Mouse (Mus musculus): ENCODE data around the gene Tert. TPM values are rescaled to one million over a fixed set of nuclear protein-coding genes. Genes with fewer than 3 reads are reported as not detected.

The Tert gene
- total RNA-seq, 2 experiments from 2014 or later: 0.14 TPM; not detected in 1

DNA sequence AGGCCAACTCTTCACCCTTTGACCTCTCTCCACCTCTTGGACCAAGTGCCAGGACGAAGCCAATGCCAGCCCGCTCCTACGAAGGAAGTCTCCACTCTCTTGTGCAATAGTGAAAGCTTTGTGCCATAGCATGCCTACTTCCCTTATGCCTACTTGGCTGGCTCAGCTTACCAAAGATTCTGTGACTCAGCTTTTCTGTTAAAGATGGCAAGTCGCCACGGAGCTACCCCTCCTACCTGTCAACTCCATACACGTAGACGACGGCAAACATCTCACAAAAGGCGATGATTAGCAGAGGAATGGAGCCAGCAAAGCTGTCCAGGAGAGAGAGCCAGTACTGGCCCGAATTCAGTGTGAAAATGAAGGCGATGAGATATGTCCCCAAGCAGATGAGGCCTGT, 57.0 kb downstream of the Tert start:
- peak; percentile 19 for DNase-seq
- intact Hi-C loops (cut with DNase I): no loop called here
- TF ChIP-seq CTCF (IDR thresholded peaks at IDR 0.05): no peak

DNA sequence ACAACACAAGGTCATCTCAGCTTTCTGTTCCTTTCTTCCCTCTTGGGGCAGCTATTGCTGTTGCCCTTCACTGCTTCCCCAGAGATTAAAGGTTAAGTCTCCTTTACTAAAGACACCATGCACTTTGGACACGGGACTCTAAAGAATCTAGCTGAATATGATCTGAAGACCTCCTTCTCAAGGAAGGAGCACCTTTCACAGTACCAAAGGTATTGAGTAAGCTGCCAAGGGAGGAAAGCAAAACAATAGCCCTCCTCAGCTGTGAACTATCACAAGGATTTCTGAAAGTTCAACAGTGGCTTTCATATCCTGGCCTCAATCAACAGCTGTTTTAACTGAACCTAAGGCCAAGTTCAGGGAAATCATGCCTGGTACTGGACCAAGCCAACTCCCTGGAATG, 57.7 kb downstream of the Tert start:
- intact Hi-C loops (cut with DNase I): no loop called here
- DNase-seq: no peak
- Histone ChIP-seq H3K4me3 (no peak overlapping the region), H3K27ac (no peak overlapping the region; the same call in 1 of the 2 replicates)
- no peak for TF ChIP-seq CTCF (IDR thresholded peaks at IDR 0.05)

More for the DNA sequence above, 57.0 kb downstream of the Tert start:
- Histone ChIP-seq H3K27ac (no peak overlapping the region), H3K4me3 (no peak overlapping the region)

DNA sequence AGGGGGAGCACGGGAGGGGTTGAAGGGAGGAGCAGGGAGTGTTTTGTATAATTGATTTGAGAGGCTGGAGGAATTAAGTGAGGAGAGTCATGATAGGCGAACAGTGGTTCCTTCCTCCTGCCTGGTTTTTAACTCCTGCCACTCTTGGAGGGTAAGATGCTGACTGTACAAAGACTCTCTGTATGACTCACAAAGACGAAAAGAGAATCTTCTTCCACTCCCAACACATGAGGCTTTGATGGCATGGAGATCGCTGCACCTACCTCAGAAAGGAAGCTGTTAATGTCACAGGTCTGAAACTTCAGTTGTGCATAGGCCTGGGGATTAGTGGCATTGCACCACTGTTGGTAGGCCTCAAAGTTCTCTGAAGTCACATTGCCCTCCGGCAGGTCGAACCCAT, 58.8 kb downstream of the Tert start:
- Histone ChIP-seq H3K27ac (no peak overlapping the region), H3K4me3 (no peak overlapping the region)
- intact Hi-C loops (cut with DNase I): no loop called here
- no peak for TF ChIP-seq CTCF (IDR thresholded peaks at IDR 0.05)
- DNase-seq: no peak

DNA sequence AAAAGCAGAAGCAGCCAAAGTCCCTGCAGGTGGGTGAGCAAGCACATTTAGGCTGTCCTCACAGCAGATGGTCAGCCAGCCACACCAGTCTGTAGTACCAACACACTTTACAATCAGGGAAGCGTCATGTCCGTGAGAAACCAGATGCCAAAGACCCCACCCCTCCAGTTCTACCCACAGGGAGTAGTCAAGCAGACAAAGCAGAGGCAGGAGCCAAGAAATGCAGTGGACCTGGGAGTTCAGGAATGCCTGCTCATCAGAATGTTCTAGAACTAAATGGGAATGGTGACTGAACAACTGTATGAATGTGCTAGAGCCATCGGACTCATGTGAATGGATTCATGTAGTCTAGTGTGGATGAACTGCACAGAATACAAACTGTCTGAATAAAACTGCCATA, 60.9 kb downstream of the Tert start:
- intact Hi-C loops (cut with DNase I): no loop called here
- DNase-seq: no peak
- Histone ChIP-seq H3K4me3 (no peak overlapping the region), H3K27ac (no peak overlapping the region)
- TF ChIP-seq CTCF (IDR thresholded peaks at IDR 0.05): no peak

DNA sequence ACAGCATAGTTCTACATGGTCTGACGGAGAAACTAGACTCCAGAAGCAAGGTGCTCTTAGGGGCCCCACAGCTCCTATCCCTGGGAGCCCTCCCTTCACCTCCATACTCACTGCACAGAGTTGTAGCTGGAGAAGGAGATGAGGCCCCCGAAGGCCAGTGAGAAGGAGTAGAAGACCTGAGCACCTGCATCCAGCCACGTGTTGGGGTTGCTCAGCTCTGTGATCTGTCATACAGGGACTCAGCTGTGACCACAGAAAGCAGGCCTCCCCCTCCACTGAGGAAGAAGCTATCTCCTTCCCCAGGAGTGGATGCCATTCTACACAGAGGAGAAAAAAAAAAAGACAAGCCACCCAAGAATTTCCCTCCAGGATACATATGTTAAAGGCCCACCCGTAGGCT, 62.2 kb downstream of the Tert start:
- intact Hi-C loops (cut with DNase I): no loop called here
- DNase-seq: no peak
- Histone ChIP-seq H3K27ac (no peak overlapping the region), H3K4me3 (no peak overlapping the region)
- no peak for TF ChIP-seq CTCF (IDR thresholded peaks at IDR 0.05)

DNA sequence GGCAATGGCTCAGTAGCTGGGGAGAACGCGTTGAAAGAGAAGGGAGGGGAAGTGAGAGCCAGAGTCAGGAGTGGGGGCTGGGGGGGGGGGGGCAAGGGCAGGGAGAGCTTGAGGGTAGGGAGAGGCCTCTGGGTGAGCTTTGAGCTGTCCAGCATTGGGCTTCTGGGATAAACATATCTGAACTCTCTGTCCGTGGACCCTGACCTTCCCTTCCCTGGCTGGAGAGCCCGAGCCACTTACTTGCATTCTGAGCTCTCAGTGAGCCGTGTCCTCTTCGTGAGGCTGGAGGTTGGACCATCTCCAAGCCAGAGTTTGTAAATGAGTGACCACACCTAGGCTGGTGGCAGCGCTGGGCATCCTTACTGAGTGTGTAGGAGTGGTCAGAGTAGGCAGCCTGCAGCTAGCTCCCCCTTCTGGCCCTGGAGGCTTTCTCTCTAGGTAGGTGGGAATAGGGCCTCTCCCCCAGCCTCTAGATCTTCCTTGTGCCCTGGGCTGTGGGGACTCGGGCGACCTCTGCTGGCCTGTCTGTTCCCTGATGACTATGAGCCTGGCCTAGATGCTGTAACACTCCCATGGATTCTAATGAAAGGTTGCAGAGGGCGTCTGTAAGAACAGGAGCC, 65.6 kb downstream of the Tert start:
- peak; percentile 69 for TF ChIP-seq CTCF (IDR thresholded peaks at IDR 0.05)
- intact Hi-C loops (cut with DNase I): loop anchor here (1.0 to 2.0 kb wide), 2 partner anchors 46 to 179 kb away; no protein-coding TSS in a partner anchor
- Histone ChIP-seq H3K27ac (no peak overlapping the region), H3K4me3 (no peak overlapping the region)
- DNase-seq: peak; percentile 57

DNA sequence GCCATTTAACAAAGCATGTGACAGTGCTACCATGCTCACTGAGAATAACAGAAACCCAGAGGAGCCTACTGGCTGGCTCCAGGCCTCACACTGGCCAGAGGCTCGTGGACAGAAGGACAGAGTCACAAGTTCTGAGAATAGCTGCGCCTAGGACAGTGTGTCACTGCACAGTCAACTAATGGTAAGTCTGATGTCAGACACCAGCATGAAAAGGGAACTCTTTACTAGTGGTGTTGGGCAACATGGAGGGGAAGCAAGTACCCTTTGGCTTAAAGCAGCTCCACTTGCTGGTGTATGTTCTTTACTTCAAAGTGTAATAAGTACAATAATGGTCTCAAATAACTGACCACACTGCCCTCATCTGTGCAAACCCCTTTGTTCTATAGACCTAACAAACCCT, 66.6 kb downstream of the Tert start:
- TF ChIP-seq CTCF (IDR thresholded peaks at IDR 0.05): no peak
- no peak overlapping the region for H3K27ac ChIP-seq
- H3K4me3 ChIP-seq: no peak overlapping the region
- no peak for DNase-seq
- intact Hi-C loops (cut with DNase I): loop anchor here (2.0 kb wide), 1 partner anchor 47 kb away; no protein-coding TSS in a partner anchor

DNA sequence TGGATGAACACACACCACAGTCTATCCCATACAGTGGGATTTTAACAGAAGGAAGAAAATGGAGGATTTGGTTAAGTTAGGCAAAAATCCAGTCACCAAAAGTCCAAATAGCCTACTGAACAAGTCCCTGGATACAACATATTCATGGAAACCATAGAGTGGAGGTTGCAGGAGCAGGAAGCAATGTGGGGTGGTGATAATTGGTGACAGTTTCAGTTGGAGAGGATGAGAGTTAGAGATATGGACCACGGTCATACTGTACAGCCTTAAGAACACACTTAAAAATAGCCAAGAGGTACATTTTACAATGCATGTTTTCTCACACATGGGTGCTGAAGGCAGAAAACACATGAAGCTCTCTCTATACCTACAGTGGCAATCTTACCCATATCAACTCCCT, 68.3 kb downstream of the Tert start:
- TF ChIP-seq CTCF (IDR thresholded peaks at IDR 0.05): no peak
- intact Hi-C loops (cut with DNase I): no loop called here
- H3K4me3 ChIP-seq: no peak overlapping the region
- DNase-seq: no peak
- H3K27ac ChIP-seq: no peak overlapping the region

DNA sequence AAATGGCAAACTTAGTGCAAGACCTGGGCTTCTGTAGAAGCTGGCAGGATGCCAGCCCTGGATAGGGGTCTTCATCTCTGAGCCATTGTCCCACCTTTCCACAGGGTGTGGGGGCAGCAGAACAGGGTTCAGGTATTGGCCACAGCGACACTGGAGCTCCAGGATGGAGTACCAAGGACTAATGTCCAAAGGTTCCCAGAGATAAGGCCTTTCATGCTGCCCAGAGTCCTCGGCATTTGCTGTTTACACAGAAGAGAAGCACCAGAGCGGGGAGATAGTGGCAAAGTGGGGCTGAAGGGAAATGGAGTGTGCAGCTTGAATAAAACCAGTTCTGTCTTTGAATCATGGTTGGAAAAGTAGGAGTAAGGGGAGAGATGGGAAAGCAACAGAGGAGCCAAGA, 69.8 kb downstream of the Tert start:
- no peak for TF ChIP-seq CTCF (IDR thresholded peaks at IDR 0.05)
- intact Hi-C loops (cut with DNase I): no loop called here
- H3K27ac ChIP-seq: no peak overlapping the region
- H3K4me3 ChIP-seq: no peak overlapping the region
- no peak for DNase-seq

Other genes starting within 250 kb of the Tert start
- 1 to 10 TPM; 3.5 to 3.6 TPM for gene Lpcat1, start 159.7 kb upstream of the Tert start, total RNA-seq (2021)
- not detected for gene Slc6a3, start 90.2 kb upstream of the Tert start, total RNA-seq (2021)
- gene Clptm1l, start 22.9 kb upstream of the Tert start, total RNA-seq (2021): 10 to 100 TPM; 32.8 to 39.4 TPM
- gene Slc6a18, start 51.1 kb downstream of the Tert start, total RNA-seq (2021): not detected
- not detected for gene Slc6a19, start 78.0 kb downstream of the Tert start, total RNA-seq (2021)
- gene Slc12a7, start 106.2 kb downstream of the Tert start, total RNA-seq (2021): 1 to 10 TPM; 4.1 to 4.9 TPM
- 1 to 10 TPM; 1.0 to 1.1 TPM for gene Nkd2, start 220.7 kb downstream of the Tert start, total RNA-seq (2021)